Mouse (Mus musculus): ENCODE measurements at regions not wholly inside any gene's neighbourhood (a gene's known extent, or its start where the extent isn't known, plus 50 kb on each side); places are given as distances from the start of the nearest gene placed in this dataset.

DNA sequence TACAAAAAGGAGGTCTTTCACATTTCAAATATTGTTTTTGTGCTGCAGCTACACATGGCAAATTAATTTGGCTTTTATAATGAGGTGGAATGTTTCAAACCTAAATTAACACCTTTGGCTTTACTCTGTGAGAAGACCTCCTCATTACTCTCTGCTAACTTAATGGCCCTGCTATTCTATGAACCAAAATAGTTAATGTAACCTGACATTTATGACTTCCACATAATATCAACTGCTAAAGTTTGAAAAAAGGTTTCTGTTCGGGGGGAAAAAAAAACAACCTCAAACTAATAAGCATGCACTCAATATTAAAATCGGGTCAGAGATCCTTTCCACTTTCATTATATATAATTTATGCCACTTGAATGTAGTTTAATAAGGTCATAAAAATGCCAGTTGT lies 197.2 kb upstream of the Cep162 start:
- no peaks in the 10 kb centered on the region for H3K4me1 ChIP-seq (ENCODE audit: control insufficient read depth, insufficient read depth, low read length)
- H3K27me3 ChIP-seq (ENCODE audit: control insufficient read depth, insufficient read depth, low read length), result no peaks in the 10 kb centered on the region
- ATAC-seq (ENCODE audit: low FRiP score, low read depth) (no peak), DNase-seq (ENCODE audit: low spot score) (no peak)
- no peak overlapping the region for H3K4me3 ChIP-seq (replicated peaks; ENCODE audit: low read length)
- no peaks in the 10 kb centered on the region for H3K36me3 ChIP-seq (ENCODE audit: control insufficient read depth, insufficient read depth, low read length)
- TF ChIP-seq POLR2A (IDR thresholded peaks at IDR 0.05; ENCODE audit: borderline replicate concordance, extremely low read depth, insufficient read depth, insufficient read length), result no peak
- H3K4me2 ChIP-seq (replicated peaks; ENCODE audit: low read depth, low read length, severe bottlenecking), result no peak overlapping the region
- H3K27ac ChIP-seq (replicated peaks; ENCODE audit: low read depth, low read length), result no peak overlapping the region
- no peaks in the 10 kb centered on the region for H3K9me3 ChIP-seq (ENCODE audit: control insufficient read depth, low read length)
- 12% methylated on average over 2 of the region's 2 CpGs for WGBS
- no peak overlapping the region for H3K9ac ChIP-seq (ENCODE audit: low read depth, low read length, severe bottlenecking)

DNA sequence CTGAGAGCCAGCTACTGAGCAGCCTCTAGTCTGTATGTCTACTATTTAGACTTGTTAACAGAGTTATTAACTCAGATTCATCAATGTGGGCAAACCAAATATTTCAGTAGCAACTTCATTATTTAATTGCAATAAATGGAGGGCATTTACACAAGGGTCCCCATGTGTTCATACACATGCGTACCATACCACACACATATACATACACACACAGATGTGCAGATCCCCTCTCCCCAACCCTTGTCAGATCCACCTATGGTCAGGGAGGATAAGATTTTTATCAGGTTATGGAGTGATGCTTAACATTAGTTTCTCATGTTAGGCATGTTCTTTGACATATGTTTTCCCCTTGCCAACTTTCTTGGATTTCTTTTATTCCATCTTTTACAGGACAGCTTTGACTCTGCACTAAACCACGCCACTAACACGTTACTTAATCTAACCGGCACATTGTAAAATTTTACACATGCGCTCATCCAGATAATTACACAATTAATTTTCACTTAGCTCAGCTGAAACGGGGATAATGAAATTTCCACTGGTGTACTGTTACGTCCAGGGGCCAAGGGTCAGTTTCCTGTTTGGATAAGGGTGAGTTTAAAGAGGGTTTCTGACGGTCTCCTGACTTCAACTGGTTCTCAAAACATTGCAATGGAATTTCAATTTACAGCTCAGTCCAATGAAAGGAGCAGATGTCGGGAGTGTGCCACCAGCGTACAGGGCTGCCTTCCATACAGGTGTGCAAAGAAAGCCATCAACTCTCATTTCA lies 188.3 kb upstream of the Cep162 start:
- DNase-seq (ENCODE audit: low spot score), result no peak
- Histone ChIP-seq H3K9me3 (ENCODE audit: control insufficient read depth, low read length) (no peaks in the 10 kb centered on the region), H3K4me3 (replicated peaks; ENCODE audit: low read length) (no peak overlapping the region), H3K9ac (ENCODE audit: low read depth, low read length, severe bottlenecking) (no peak overlapping the region), H3K36me3 (ENCODE audit: control insufficient read depth, insufficient read depth, low read length) (no peaks in the 10 kb centered on the region), H3K27ac (replicated peaks; ENCODE audit: low read depth, low read length) (no peak overlapping the region), H3K4me2 (replicated peaks; ENCODE audit: low read depth, low read length, severe bottlenecking) (no peak overlapping the region), H3K27me3 (ENCODE audit: control insufficient read depth, insufficient read depth, low read length) (no peaks in the 10 kb centered on the region), H3K4me1 (ENCODE audit: control insufficient read depth, insufficient read depth, low read length) (peaks cover 13% of the 10 kb centered on the region)
- WGBS, result 13% methylated on average over 10 of the region's 10 CpGs
- no peak; the same call in 1 of the 2 replicates for ATAC-seq (ENCODE audit: low FRiP score, low read depth)
- TF ChIP-seq POLR2A (IDR thresholded peaks at IDR 0.05; ENCODE audit: borderline replicate concordance, extremely low read depth, insufficient read depth, insufficient read length), result no peak

DNA sequence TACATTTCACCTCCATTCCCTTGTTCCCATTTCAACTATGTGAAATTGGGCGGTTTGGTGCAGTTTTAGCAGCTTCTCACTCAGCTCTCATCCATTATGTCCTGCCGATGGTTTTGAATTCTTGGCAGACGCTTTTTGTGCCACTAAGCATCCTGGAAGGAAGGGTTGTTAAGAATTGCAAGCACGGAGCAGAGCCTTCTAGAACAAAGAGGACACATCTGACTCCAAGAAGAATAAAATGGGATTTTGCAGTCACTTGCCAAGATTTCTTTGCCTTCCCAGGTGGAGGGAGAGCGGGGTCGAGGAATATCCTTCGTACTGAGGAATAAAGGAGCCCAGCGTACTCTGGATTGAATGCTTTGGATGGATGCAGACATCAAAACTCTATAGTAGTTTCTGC lies 176.7 kb upstream of the Cep162 start:
- H3K9ac ChIP-seq (ENCODE audit: low read depth, low read length, severe bottlenecking), result no peak overlapping the region
- no peak for TF ChIP-seq POLR2A (IDR thresholded peaks at IDR 0.05; ENCODE audit: borderline replicate concordance, extremely low read depth, insufficient read depth, insufficient read length)
- H3K4me2 ChIP-seq (replicated peaks; ENCODE audit: low read depth, low read length, severe bottlenecking), result no peak overlapping the region
- 64% methylated on average over 8 of the region's 8 CpGs for WGBS
- H3K9me3 ChIP-seq (ENCODE audit: control insufficient read depth, low read length), result no peaks in the 10 kb centered on the region
- DNase-seq (ENCODE audit: low spot score), result no peak
- H3K4me1 ChIP-seq (ENCODE audit: control insufficient read depth, insufficient read depth, low read length), result no peaks in the 10 kb centered on the region
- H3K27me3 ChIP-seq (ENCODE audit: control insufficient read depth, insufficient read depth, low read length), result no peaks in the 10 kb centered on the region
- H3K36me3 ChIP-seq (ENCODE audit: control insufficient read depth, insufficient read depth, low read length), result no peaks in the 10 kb centered on the region
- no peak for ATAC-seq (ENCODE audit: low FRiP score, low read depth)
- H3K27ac ChIP-seq (replicated peaks; ENCODE audit: low read depth, low read length), result no peak overlapping the region
- no peak overlapping the region for H3K4me3 ChIP-seq (replicated peaks; ENCODE audit: low read length)

DNA sequence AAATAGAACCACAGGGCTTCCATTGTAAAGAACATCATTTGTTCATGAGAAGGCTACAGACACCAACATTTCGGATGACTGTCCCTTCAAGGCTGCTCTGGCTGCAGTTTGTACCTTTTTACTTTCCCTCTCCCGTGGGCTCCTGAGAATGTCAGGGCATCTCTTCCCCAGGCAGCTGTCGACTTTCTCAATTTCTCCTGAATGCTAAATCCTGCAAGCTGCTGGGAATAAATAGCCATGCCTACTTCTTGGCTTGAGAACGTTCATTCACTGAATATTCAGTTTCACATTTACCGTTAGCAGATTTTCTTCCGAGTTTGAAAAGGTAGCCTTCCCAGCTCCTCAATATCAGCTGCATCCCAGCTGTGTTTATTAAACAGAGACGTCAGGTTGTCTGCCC lies 176.2 kb upstream of the Cep162 start:
- TF ChIP-seq POLR2A (IDR thresholded peaks at IDR 0.05; ENCODE audit: borderline replicate concordance, extremely low read depth, insufficient read depth, insufficient read length), result no peak
- H3K4me3 ChIP-seq (replicated peaks; ENCODE audit: low read length), result no peak overlapping the region
- H3K9me3 ChIP-seq (ENCODE audit: control insufficient read depth, low read length), result no peaks in the 10 kb centered on the region
- DNase-seq (ENCODE audit: low spot score) (no peak), ATAC-seq (ENCODE audit: low FRiP score, low read depth) (no peak)
- no peak overlapping the region for H3K27ac ChIP-seq (replicated peaks; ENCODE audit: low read depth, low read length)
- no peaks in the 10 kb centered on the region for H3K36me3 ChIP-seq (ENCODE audit: control insufficient read depth, insufficient read depth, low read length)
- no peak overlapping the region for H3K9ac ChIP-seq (ENCODE audit: low read depth, low read length, severe bottlenecking)
- H3K4me1 ChIP-seq (ENCODE audit: control insufficient read depth, insufficient read depth, low read length), result no peaks in the 10 kb centered on the region
- no peak overlapping the region for H3K4me2 ChIP-seq (replicated peaks; ENCODE audit: low read depth, low read length, severe bottlenecking)
- no peaks in the 10 kb centered on the region for H3K27me3 ChIP-seq (ENCODE audit: control insufficient read depth, insufficient read depth, low read length)
- 61% methylated on average over 7 of the region's 7 CpGs for WGBS

DNA sequence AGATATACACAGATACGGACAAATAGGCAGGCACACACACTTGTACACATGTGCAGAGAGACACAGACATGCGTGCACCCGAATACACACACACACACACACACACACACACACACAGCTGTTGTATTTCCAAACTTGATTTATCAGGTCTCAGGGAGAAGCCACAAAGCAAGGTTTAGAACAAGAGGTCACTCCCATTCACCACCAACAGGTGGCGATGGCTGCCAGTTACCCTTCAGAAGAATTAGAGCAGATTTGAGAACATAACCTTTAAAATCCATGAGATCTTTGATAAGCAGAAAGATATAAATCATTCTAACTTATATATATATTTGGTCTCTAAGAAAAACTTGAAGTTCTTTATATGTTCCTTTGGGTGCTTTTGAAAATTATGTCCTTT lies 169.9 kb upstream of the Cep162 start:
- no peaks in the 10 kb centered on the region for H3K4me1 ChIP-seq (ENCODE audit: control insufficient read depth, insufficient read depth, low read length)
- no peaks in the 10 kb centered on the region for H3K9me3 ChIP-seq (ENCODE audit: control insufficient read depth, low read length)
- DNase-seq (ENCODE audit: low spot score), result peak; percentile 67
- no peak overlapping the region for H3K4me2 ChIP-seq (replicated peaks; ENCODE audit: low read depth, low read length, severe bottlenecking)
- H3K27ac ChIP-seq (replicated peaks; ENCODE audit: low read depth, low read length), result no peak overlapping the region
- WGBS, result 57% methylated on average over 4 of the region's 4 CpGs
- no peaks in the 10 kb centered on the region for H3K36me3 ChIP-seq (ENCODE audit: control insufficient read depth, insufficient read depth, low read length)
- H3K27me3 ChIP-seq (ENCODE audit: control insufficient read depth, insufficient read depth, low read length), result peaks cover 9% of the 10 kb centered on the region
- TF ChIP-seq POLR2A (IDR thresholded peaks at IDR 0.05; ENCODE audit: borderline replicate concordance, extremely low read depth, insufficient read depth, insufficient read length), result no peak
- H3K4me3 ChIP-seq (replicated peaks; ENCODE audit: low read length), result no peak overlapping the region
- H3K9ac ChIP-seq (ENCODE audit: low read depth, low read length, severe bottlenecking), result no peak overlapping the region
- ATAC-seq (ENCODE audit: low FRiP score, low read depth), result no peak

Data from limb, embryonic 14.5 days (tissue).